Mouse (Mus musculus) cerebellum, adult 18-20 months (tissue): ENCODE results near the gene Apon.
"Not testable (repeated sequence)": the region's sequence is repeated elsewhere in the genome, so short reads cannot be mapped to it uniquely, and the experiment has no call there.

ENCODE experiments used
- DNase-seq, 2 experiments: peaks; one replicate each; pipeline ENCODE4 v3.0.0; 2021

Gene Apon

GRCm38 (mm10) chr10:128236321-128236720, 17.6 kb upstream of the Apon start:
- no peak for DNase-seq

GRCm38 (mm10) chr10:128237807-128238480, 16.0 kb upstream of the Apon start:
- peak; percentile 37 to 45 for DNase-seq

DNA sequence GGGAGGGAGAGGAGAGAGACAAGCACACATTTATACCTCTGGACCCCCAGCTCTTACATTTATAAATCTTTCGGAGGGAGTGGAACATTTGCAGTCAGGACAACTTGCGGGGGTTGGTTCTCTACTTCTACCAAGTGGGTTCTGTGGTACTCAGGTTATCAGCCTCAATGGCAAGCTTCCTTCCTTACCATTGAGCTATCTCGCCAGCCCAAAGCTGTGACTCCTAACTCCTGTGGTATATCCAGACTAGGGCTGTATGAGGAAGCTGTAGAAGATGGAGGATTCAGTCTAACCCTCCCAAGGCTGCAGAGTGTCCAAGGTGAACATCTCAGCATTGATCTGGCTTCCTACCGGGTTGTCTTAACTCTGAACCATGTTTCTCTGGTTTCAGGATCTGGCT, 14.8 kb upstream of the Apon start:
- DNase-seq, result no peak

GRCm38 (mm10) chr10:128240131-128240530, 13.8 kb upstream of the Apon start:
- DNase-seq, result no peak

DNA sequence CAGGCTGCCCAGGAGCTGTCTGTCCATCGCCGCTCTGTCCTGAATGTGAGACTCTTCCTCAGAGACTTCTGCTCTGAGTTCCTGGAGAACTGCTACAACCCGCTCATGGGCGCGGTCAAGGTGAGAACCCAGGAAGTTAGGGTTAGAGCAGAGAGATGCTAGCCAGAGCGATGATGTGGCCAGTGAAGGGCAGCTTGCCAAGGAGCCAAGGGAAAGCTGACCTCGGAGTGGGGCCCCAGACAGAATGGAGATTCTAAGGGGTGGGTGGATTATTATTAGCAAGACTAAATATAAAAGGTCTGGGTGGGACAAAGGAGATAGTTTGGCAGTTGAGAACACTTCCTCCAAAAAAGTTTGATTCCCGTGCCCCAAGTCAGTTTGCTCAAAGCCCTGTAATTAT, 10.6 kb upstream of the Apon start:
- no peak for DNase-seq

DNA sequence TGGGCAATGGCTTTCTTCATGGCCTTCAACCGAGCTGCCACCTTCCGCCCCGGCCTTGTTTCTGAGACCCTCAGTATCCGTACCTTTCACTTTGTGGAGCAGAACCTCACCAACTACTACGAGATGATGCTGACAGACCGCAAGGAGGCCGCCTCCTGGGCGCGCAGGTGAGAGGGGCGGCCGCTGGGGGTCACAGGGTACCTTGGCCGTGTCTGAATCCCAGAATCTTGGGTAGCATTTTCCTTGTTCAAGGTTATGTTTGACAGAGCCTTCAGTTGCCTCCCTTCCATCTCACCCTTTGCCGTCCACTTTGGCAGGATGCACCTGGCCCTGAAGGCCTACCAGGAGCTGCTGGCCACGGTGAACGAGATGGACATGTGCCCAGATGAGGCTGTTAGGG, 9.8 kb upstream of the Apon start:
- DNase-seq, result no peak

- DNase-seq, result no peak
Observed at GRCm38 (mm10) chr10:128247020-128247732, 6.7 kb upstream of the Apon start.

GRCm38 (mm10) chr10:128250565-128250964, 3.3 kb upstream of the Apon start:
- no peak for DNase-seq

GRCm38 (mm10) chr10:128255925-128256324, 2.0 kb downstream of the Apon start:
- DNase-seq, result no peak

GRCm38 (mm10) chr10:128256328-128256727, 2.4 kb downstream of the Apon start:
- no peak for DNase-seq

DNA sequence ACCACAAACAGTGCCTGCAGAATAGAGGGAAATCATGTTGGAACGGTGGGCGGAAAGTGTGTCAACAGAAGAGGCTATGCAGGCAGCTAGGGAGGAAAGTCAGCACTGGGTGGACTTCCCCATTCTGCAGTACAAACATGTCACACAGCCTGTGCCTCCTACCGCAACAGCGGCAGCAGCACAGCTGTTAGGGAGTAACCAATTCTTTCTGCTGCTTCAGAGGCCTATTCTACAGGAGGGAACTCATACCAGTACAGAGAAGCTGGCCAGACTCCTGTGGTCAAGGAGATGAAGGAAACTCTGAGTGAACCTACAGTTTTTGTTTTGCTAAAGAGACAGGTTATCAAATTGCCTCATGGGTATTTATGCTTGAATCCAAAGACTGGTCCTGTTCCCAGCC, 5.1 kb downstream of the Apon start:
- DNase-seq, result no peak

- DNase-seq, result no peak
Observed at GRCm38 (mm10) chr10:128259946-128260345, 6.0 kb downstream of the Apon start.

- DNase-seq, result not testable (repeated sequence)
Observed at GRCm38 (mm10) chr10:128260376-128260775, 6.5 kb downstream of the Apon start.

GRCm38 (mm10) chr10:128262300-128262699, 8.4 kb downstream of the Apon start:
- DNase-seq, result peak in 1 of 2 experiments; percentile 25

DNA sequence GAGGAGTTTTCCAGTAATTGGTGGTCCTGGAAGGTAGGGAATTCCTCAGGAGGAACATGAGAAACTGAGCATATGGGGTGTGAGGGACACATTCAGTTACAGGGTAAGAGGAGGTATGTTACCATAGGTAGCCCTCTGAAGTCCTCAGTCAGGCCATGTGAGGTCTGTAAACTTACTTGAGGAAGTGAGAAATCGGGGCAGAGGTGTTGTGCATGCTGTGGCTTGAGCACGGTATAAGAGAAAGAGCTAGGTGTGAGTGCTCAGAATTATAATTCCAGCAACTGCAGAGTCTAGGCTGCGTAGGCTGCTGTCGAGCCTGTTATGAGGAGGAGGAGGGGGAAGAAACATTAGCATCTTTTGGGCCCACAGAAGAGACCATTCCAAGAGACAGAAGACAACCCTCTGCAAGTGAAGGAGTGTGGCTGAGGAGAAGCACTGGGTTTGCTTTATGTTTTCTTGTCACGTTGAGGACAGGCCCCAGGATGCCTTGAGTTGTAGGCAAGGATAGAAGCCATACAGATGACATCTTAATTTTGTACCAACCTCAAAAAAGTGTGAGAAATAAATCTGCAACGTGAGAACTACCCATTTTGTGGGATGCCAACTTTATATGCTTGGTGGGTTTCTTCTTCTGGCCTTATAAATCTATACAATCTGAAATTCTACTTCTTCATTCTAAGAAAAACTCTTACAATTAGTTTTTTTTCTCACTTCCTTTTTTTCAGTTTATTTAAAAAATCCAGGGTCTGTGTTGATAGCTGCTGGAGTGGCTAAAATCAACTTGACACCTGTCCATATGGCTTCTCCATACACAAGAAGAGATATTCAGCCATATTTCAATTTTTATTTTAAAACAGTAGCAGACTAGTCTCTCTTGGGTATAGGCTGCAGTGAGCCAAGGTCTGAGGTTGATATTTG, 9.8 kb downstream of the Apon start:
- DNase-seq, result no peak

- no peak for DNase-seq
Observed at GRCm38 (mm10) chr10:128268371-128268770, 14.5 kb downstream of the Apon start, which contains the start of gene Apof. Apof (plus strand) TSS chr10:128268671.

- DNase-seq, result no peak
Observed at GRCm38 (mm10) chr10:128269206-128269910, 15.5 kb downstream of the Apon start.

DNA sequence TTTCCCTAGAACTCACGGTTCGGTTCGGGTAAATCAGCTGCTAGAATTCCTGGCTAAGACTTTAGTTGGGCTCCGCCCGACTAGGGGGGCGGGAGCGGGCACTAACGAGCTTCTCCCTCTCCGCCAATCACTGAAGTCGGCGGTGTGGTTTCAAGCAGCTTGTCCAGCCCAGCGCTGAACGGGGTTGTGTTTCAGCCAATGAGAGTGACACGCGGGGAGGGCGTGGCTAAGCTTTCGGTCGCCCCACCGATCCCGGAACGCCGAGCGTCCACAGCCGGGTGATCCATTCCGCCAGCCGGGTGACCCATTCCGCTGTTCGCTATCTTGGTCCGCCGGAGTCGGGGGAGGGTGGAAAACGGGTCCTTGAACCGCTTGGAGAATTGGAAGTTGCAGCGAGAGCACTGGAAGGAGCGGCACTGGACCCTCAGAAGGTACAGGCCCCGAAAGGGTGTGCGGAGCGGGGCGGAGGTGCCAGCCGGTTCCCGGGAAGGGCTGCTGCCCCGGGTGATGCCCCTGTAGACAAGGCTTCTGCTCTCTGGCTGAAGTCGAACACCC, 16.5 kb downstream of the Apon start, which contains the start of gene Stat2:
Stat2 (plus strand) TSS at position 273 of the 555 bp plus-strand sequence.
- peak; percentile 97 to 99 for DNase-seq

GRCm38 (mm10) chr10:128270866-128271265, 17.0 kb downstream of the Apon start:
- no peak for DNase-seq

- peak in 1 of 2 experiments; percentile 58 for DNase-seq
Observed at GRCm38 (mm10) chr10:128271883-128272282, 18.0 kb downstream of the Apon start.

- DNase-seq, result not testable (repeated sequence)
Observed at GRCm38 (mm10) chr10:128272819-128273439, 19.0 kb downstream of the Apon start.

DNA sequence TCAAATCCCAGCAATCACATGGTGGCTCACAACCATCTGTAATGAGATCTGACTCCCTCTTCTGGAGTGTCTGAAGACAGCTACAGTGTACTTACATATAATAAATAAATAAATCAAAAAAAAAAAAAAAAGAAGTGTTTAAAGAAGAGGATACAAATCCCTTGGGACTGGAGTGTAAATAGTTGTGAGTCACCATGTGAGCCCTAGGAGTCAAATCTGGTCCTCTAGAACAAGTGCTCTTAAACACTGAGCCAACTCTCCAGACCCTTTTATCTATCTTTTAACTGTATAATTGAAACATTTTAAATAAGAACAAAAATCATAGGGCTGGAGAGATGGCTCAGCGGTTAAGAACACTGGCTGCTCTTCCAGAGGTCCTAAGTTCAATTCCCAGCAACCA, 21.5 kb downstream of the Apon start:
- DNase-seq, result not testable (repeated sequence)
